Mouse (Mus musculus) kidney, postnatal 0 days (tissue): ENCODE measurements around the gene Maco1. TPM values are rescaled to one million over a fixed set of nuclear protein-coding genes. Genes with fewer than 3 reads are reported as not detected.

Experiments
- ATAC-seq: fragments of 200-750 bp; cut with Nextera tagmentation; replicated peaks from 2 replicates; pipeline ENCODE4 v1.8.0; 2017; ENCODE audit warnings: low read depth, moderate number of reproducible peaks, moderate TSS enrichment, moderate library complexity; ENCODE audit not compliant: low FRiP score
- DNase-seq: peaks from one replicate; pipeline ENCODE4 v3.0.0-alpha.2; 2016; ENCODE audit warnings: low spot score
- H3K27ac ChIP-seq: fragments of 300-500 bp; sonication (generic); 2 replicates; pipeline ENCODE4 v1.5.1; 2014; ENCODE audit warnings: mild to moderate bottlenecking
- H3K27me3 ChIP-seq: fragments of 300-500 bp; sonication (generic); 2 replicates; pipeline ENCODE4 v1.6.1; 2014; ENCODE audit warnings: low read length, mixed read lengths; ENCODE audit not compliant: insufficient read depth
- H3K36me3 ChIP-seq: fragments of 300-500 bp; sonication (generic); 2 replicates; pipeline ENCODE4 v1.6.1; 2014; ENCODE audit warnings: low read length, mixed read lengths; ENCODE audit not compliant: insufficient read depth
- H3K4me1 ChIP-seq: fragments of 300-500 bp; sonication (generic); replicated peaks from 2 replicates; pipeline ENCODE4 v1.6.1; 2014; ENCODE audit warnings: antibody characterized with exemption, low read length, mixed read lengths; ENCODE audit not compliant: insufficient read depth
- H3K4me2 ChIP-seq: fragments of 300-500 bp; sonication (generic); 2 replicates; pipeline ENCODE4 v1.6.1; 2014; ENCODE audit warnings: mild to moderate bottlenecking, low read length, moderate library complexity, mixed read lengths
- H3K4me3 ChIP-seq: fragments of 300-500 bp; sonication (generic); replicated peaks from 2 replicates; pipeline ENCODE4 v1.5.1; 2014; ENCODE audit warnings: low read depth, low read length
- H3K9ac ChIP-seq: fragments of 300-500 bp; sonication (generic); 2 replicates; pipeline ENCODE4 v1.6.1; 2014; ENCODE audit warnings: low read depth, low read length
- H3K9me3 ChIP-seq: fragments of 300-500 bp; sonication (generic); replicated peaks from 2 replicates; pipeline ENCODE4 v1.6.1; 2016; ENCODE audit warnings: low read length, inconsistent platforms, mixed read lengths
- CTCF ChIP-seq: IDR thresholded peaks from 2 replicates; pipeline ENCODE4 v1.5.1; 2016; ENCODE audit warnings: antibody characterized with exemption, low read depth, mild to moderate bottlenecking, moderate library complexity
- WGBS: fragments of 180-500 bp; shearing (Covaris S2); extraction: QIAGEN DNeasy Blood & Tissue Kit; methylation state at CpG from one replicate; pipeline ENCODE4 v1.1.7; 2014; 5-methylcytosine and 5-hydroxymethylcytosine counted together
- polyA plus RNA-seq: library from polyadenylated mRNA; unstranded; fragments of >200 nt; fragmentation: Nextera tagmentation; extraction: Ambion mirVana; gene quantifications from 2 replicates; pipeline ENCODE4 v1.2.1, GENCODE M21; 2015

Maco1 gene
- polyA plus RNA-seq, 1 experiment from 2014 or later = 32.4 TPM

DNA sequence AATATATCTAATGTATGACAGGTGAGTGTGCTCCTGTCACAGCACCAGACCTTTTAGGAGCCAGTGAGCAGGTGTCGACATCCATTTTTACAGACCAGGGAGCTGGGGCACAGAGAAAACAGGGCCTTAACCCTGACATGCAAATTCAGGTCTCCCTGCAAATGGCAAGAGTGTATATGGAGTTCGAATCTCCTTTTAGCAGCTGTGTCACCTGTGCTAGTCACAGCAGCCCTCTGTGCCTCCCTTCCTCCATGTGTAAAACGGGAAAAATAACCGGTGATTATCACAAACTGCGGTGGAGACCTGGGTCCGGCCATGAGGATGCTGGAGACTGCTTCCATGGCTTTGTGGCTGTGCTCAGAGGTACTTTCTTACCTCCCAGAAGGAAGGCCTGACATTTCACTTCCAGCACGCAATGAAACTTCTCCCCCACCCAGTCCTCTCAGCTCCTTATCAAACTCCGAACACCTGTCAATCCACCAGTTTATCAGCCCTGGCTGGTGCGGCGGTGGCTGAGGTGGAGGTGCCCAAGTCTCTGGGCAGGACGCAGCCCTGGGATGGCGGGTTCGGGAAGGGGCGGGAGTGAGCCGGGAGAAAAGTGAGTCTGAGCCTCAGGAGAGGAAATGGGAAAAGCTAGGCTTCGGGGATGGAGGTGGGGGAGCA, 16.1 kb upstream of the Maco1 start:
- Histone ChIP-seq H3K27ac (no peak overlapping the region), H3K9ac (0 out of 2 replicates have a peak overlapping the region, but pooled peaks have one; percentile 24), H3K4me1 (peaks cover 6% of the 10 kb centered on the region), H3K9me3 (no peaks in the 10 kb centered on the region), H3K27me3 (peaks cover 5% of the 10 kb centered on the region; the same call in 1 of the 2 replicates), H3K36me3 (no peaks in the 10 kb centered on the region), H3K4me3 (no peak overlapping the region), H3K4me2 (peak overlapping the region; percentile 39)
- no peak for ATAC-seq
- DNase-seq = no peak
- TF ChIP-seq CTCF = no peak
- WGBS = 16% methylated on average over 16 of the region's 16 CpGs

GRCm38 (mm10) chr4:134868490-134868889, 15.3 kb upstream of the Maco1 start:
- Histone ChIP-seq H3K4me1 (peaks cover 6% of the 10 kb centered on the region), H3K27ac (no peak overlapping the region), H3K36me3 (no peaks in the 10 kb centered on the region), H3K9me3 (no peaks in the 10 kb centered on the region), H3K27me3 (peaks cover 5% of the 10 kb centered on the region; the same call in 1 of the 2 replicates), H3K4me2 (no peak overlapping the region), H3K9ac (no peak overlapping the region), H3K4me3 (no peak overlapping the region)
- TF ChIP-seq CTCF = no peak
- DNase-seq (no peak), ATAC-seq (no peak)
- WGBS = 31% methylated on average over 9 of the region's 9 CpGs

DNA sequence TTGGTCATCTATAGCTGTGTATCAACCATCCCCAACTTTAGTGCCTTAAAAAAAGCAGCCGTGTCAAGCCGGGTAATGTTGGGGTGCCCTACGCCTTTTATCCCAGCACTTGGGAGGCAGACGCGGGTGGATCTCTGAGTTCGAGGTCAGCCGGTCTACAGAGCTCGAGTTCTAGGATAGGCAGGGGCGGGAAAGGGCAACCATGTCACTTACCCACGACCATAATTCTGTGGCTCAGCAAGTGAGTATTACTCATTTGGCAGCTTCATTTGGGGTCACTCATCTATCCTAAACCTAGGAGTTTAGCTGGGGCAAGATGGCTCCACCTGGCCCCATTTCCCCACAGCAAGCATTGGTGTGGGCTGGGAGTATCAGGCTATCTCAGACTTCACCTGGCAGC, 14.9 kb upstream of the Maco1 start:
- H3K9me3 ChIP-seq = no peaks in the 10 kb centered on the region
- no peak overlapping the region for H3K9ac ChIP-seq
- H3K4me3 ChIP-seq = no peak overlapping the region
- DNase-seq (no peak), ATAC-seq (no peak)
- 88% methylated on average over 10 of the region's 10 CpGs for WGBS
- no peaks in the 10 kb centered on the region for H3K36me3 ChIP-seq
- TF ChIP-seq CTCF = no peak
- H3K4me2 ChIP-seq = no peak overlapping the region
- no peak overlapping the region for H3K27ac ChIP-seq
- peaks cover 6% of the 10 kb centered on the region for H3K4me1 ChIP-seq
- peaks cover 5% of the 10 kb centered on the region; the same call in 1 of the 2 replicates for H3K27me3 ChIP-seq

DNA sequence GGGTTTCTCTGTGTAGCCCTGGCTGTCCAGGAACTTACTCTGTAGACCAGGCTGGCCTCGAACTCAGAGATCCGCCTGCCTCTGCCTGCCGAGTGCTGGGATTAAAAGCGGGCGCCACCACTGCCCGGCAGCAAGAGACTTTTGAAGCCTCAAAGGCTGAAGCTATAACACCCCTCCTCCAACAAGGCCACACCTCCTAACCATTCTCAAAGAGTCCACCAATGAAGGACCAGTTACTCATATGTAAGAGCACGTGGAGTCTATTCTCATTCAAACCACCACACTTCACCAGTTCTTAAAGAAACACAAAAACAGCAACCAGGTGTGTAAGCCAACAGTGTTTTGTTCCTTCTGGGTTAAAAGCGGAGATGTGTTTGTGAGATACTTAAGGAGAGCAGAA, 14.5 kb upstream of the Maco1 start:
- DNase-seq = no peak
- no peak for ATAC-seq
- Histone ChIP-seq H3K36me3 (no peaks in the 10 kb centered on the region), H3K9me3 (no peaks in the 10 kb centered on the region), H3K4me2 (no peak overlapping the region), H3K9ac (no peak overlapping the region), H3K27me3 (peaks cover 5% of the 10 kb centered on the region; the same call in 1 of the 2 replicates), H3K4me1 (peaks cover 6% of the 10 kb centered on the region), H3K27ac (no peak overlapping the region), H3K4me3 (no peak overlapping the region)
- TF ChIP-seq CTCF = no peak
- 93% methylated on average over 8 of the region's 8 CpGs for WGBS

DNA sequence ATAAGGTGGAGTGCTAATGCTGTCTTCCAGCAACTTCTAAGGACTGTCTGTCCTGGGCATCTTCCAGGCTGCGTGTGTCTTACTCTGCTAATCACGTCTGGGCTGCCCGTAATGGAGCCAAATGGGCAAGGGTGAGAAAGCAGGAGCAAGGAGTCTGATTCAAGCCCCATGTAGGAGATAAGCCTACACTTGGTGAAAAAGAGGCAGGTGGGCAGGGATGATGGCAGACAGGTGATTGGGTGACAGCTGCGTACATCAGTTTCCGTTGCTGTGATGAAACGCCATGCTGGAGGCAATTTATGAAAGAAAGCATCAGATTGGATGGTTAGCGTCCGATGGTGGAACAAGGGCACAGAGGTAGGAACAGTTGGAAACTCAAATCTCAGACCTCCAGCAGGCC, 14.1 kb upstream of the Maco1 start:
- Histone ChIP-seq H3K4me3 (no peak overlapping the region), H3K4me2 (no peak overlapping the region), H3K27me3 (peaks cover 5% of the 10 kb centered on the region; the same call in 1 of the 2 replicates), H3K36me3 (no peaks in the 10 kb centered on the region), H3K9me3 (no peaks in the 10 kb centered on the region), H3K27ac (no peak overlapping the region), H3K9ac (no peak overlapping the region), H3K4me1 (peaks cover 6% of the 10 kb centered on the region)
- no peak for ATAC-seq
- DNase-seq = no peak
- WGBS = 85% methylated on average over 8 of the region's 8 CpGs
- no peak for TF ChIP-seq CTCF

DNA sequence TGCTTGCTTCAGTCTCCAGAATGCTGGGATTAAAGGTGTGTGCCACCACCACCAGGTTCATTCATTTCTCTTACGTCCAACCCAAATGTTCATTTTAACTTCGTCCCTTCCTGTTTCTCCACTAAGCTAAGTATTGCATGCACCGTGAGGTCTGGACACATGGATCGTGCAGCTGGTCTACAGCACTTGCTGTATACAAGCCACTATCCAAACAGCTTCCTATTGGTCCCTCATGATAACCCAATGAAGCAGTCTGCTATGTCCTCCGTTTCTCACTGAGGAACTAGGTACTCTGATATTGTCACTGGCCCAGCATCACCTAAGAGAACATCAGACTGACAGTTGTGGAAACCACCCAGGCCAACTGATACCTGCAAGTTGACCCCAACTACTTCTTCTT, 12.6 kb upstream of the Maco1 start:
- Histone ChIP-seq H3K4me1 (peaks cover 6% of the 10 kb centered on the region), H3K9me3 (no peaks in the 10 kb centered on the region), H3K9ac (no peak overlapping the region), H3K36me3 (no peaks in the 10 kb centered on the region), H3K27me3 (peaks cover 5% of the 10 kb centered on the region; the same call in 1 of the 2 replicates), H3K27ac (no peak overlapping the region), H3K4me3 (no peak overlapping the region), H3K4me2 (no peak overlapping the region)
- 97% methylated on average over 5 of the region's 5 CpGs for WGBS
- ATAC-seq = no peak
- DNase-seq = no peak
- no peak for TF ChIP-seq CTCF
